Mouse (Mus musculus) embryo, embryonic 9.5 days (tissue): Measurements from ENCODE around the gene Aloxe3.

Experiments
- DNase-seq: peaks from one replicate; pipeline ENCODE4 v3.0.0-alpha.2; 2017; ENCODE audit errors: extremely low spot score

Aloxe3 gene

DNA sequence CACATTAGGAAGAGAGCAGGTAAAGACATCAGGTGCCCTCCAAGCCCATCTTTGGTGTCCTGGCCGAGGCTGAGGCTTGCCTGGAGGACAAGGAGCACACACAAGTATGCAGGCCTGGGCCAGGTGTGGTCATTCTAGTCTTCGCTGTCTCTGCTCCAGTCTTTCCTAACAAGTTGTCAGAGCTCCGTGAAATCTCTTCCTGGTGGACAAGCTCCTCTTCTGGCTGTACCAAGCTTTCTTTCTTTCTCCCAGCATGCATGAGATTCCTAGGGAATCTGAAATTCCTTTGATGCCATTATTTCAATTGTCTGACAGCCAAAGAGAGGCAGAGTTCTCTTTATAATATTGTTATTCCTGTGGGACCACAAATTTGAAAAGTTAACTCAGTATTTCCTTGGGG lies 53.8 kb downstream of the Aloxe3 start:
- no peak for DNase-seq

DNA sequence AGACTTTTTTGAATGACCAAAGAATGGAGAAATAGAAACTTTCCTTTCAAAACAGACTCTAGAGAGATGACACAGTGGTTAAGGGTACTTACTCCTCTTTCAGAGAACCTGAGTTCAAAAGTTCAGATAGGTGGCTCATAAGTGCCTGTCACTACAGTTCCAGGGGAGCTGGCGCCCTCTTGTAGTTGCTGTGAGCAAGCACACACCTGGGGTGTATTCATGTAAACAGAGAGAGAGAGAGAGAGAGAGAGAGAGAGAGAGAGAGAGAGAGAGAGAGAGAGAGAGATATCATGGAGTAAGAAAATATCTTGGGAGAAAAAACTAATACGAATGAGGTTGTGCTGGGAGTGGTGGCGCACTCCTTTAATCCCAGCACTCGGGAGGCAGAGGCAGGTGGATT lies 54.4 kb downstream of the Aloxe3 start:
- DNase-seq: no peak

DNA sequence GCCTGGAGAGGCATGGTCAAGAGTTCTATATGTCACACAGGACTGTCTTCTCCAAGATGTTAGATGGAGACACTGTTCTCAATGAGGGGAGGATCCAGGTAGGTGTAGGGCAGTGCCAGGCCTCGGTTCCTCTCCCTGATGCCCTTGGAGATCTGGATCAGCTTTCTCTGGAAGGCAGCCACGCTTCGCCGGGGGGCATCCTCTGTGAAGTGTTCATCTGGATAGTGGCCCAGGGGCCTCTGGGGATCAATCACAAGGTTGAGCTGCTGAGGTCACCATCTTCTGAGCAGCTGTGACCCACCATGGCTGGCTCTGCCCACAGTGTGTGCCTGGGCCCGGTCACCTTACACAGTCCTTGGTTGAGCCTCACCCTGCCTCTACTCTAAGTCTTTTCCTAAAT lies 59.3 kb downstream of the Aloxe3 start:
- no peak for DNase-seq

DNA sequence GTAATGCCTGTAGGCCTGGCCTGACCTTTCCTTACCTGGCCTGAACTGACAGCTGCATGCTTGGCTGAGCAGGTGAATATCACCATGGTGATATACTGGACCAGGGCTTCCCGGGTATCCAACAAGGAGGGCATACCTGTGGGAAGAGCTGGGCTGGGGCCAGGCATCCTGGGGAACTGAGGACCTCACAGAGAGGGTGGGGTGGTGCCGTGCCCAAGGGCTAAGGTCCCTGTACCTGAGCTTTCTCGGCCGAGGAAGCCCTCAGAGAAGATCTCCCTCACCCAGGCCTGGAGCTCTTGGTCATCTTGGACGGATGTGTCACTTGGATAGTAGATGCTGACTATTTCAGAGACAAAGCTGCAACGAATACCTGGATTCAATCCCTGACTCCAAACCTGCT lies 60.2 kb downstream of the Aloxe3 start:
- DNase-seq: no peak

DNA sequence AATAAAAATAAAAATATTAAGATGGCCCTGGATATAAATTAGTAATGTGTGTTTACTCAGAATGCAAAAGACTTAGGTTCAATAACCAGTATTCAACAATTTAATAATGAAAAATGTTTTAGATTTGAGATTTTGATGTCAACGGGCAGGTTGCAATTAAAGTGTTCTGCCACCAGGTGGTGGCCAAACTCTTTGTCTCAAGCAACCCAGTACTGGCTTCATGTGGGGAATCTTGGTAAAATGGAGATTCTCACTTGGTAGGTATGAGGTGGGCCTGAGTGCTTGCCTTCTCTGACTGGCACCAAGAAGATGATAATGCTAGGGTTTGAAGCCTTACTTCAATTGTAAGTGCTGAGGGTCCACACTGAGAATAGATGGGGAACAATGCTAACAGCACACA lies 67.1 kb downstream of the Aloxe3 start:
- DNase-seq: peak; percentile 21

DNA sequence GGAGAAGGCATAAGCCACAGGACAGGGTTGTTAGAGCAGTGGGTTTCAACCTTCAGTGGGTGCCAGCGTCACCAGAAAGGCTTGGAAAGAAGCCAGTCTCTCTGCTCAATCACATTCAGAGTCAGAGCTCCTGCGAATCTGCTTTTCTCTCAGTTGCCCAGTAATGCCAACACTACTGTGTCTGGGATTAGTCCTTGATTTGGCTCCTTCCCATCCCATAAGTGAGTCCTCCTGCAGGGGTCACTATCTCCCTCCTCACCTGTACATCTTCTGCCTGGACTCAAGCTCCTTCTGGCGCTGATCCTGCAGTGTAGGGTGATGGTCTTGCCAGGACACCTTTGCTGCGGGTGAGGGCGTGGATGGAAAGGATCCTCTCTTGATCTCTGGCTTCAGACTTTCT lies 71.1 kb downstream of the Aloxe3 start:
- DNase-seq: peak; percentile 9

DNA sequence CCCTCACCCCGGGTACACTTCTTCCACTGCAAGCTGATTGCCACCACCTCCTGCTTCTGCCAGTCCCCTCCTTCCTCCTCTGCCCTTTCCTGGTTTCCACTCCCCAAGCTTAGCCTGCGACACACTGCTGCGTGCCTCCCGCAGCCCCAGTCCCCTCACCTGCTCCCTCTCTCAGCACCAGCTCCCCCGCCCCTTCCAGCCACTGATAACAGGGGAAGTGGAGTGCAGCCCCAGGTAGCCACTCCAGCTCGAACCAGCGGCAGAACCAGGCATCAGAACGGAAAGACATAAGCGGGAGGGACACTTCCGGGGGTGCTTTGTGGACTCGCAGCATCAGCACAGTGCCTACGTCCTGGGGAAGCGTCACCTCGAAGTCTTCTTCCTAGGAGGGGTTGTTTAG lies 71.5 kb downstream of the Aloxe3 start:
- DNase-seq: peak; percentile 9

DNA sequence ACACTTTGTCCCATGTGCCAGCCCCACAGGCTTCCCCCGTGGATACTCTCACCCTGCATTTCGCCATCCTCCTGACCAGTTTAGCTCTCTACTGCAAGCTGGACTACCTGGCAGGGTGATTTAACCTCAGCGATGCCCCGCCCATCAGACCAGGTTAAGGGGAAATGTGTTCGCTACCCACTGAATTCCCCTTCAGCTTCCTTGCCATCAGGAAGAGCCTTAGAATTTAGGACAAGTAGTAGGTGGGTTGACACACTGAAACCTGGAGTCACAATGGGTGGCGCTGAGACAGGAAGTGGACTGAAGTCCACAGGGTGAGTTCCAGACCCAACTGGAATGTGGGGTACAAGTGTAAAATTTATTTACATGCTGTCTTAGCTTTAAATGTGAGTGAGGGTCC lies 72.0 kb downstream of the Aloxe3 start, which contains the start of gene Alox8:
Gene Alox8, minus strand, starts transcription at position 101 of the 400 bp plus-strand sequence.
- no peak for DNase-seq
